18 mouse cellular contexts compared by ENCODE assay signal in the genomic region with DNA sequence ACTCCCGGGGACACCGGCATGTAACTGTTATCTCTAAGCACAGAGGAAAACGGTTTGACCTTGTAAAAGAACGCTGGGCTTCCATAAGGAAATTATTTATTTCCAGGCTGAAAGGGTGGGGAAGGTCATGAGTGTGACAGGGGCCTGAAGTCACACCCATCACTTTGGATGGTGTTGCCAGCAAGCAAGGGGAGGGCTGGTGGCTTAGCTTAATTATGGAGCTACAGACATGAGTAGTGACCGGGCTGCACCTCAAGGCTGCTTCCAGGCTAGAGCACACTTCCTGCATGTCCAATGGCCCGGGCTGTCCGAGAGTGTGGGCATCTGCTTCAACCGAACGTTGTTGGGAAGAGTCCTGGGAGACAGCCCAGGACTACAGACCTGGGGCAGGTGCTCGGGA.
DNase-seq lines count a peak whose midpoint lies in the region; ATAC-seq lines count a peak whose summit lies in the region.
"Had no signal": no experiment of that assay in that cellular context is flagged by ENCODE, and none has a peak within 500 bp of the region (broad histone marks: within the 10 kb centered on the region; RNA-seq: fewer than 3 reads in every experiment).

No protein-coding gene starts in this region.

- no peak overlapping the region for H3K4me3 ChIP-seq in heart, embryonic 12.5 days
- H3K4me3 ChIP-seq in liver, embryonic 11.5 days (ENCODE audit: low read depth, low read length) = no peak overlapping the region
- H3K4me3 ChIP-seq in heart, embryonic 16.5 days (ENCODE audit: low read length) = no peak overlapping the region
- no peak overlapping the region for H3K4me3 ChIP-seq in liver, embryonic 16.5 days (ENCODE audit: low read depth, low read length)
- H3K4me3 ChIP-seq: embryonic facial prominence, embryonic 15.5 days; limb, embryonic 12.5 days; neural tube, embryonic 15.5 days had no signal

- H3K36me3 ChIP-seq in heart, embryonic 12.5 days = no peaks in the 10 kb centered on the region
- H3K36me3 ChIP-seq in liver, embryonic 11.5 days (ENCODE audit: control insufficient read depth, insufficient read depth, low read length) = no peaks in the 10 kb centered on the region
- H3K36me3 ChIP-seq in heart, embryonic 16.5 days (ENCODE audit: control insufficient read depth, insufficient read depth) = no peaks in the 10 kb centered on the region
- H3K36me3 ChIP-seq in liver, embryonic 16.5 days (ENCODE audit: control insufficient read depth, insufficient read depth) = no peaks in the 10 kb centered on the region
- H3K36me3 ChIP-seq: embryonic facial prominence, embryonic 15.5 days; limb, embryonic 12.5 days; neural tube, embryonic 15.5 days had no signal

- no peaks in the 10 kb centered on the region for H3K9me3 ChIP-seq in heart, embryonic 12.5 days (replicated peaks)
- no peaks in the 10 kb centered on the region for H3K9me3 ChIP-seq in liver, embryonic 11.5 days (ENCODE audit: control insufficient read depth, low read length)
- H3K9me3 ChIP-seq in heart, embryonic 16.5 days (replicated peaks; ENCODE audit: control insufficient read depth, low read length) = no peaks in the 10 kb centered on the region
- no peaks in the 10 kb centered on the region for H3K9me3 ChIP-seq in liver, embryonic 16.5 days (replicated peaks; ENCODE audit: control insufficient read depth, low read length)
- H3K9me3 ChIP-seq: embryonic facial prominence, embryonic 15.5 days; limb, embryonic 12.5 days; neural tube, embryonic 15.5 days had no signal

- 52% methylated on average over 10 of the region's 10 CpGs for WGBS in heart, embryonic 12.5 days
- WGBS in liver, embryonic 11.5 days = 73% methylated on average over 10 of the region's 10 CpGs
- WGBS in heart, embryonic 16.5 days = 52% methylated on average over 10 of the region's 10 CpGs
- 71% methylated on average over 10 of the region's 10 CpGs for WGBS in liver, embryonic 16.5 days (ENCODE audit: insufficient replicate concordance)

- H3K4me2 ChIP-seq in heart, embryonic 12.5 days = no peak overlapping the region
- H3K4me2 ChIP-seq in liver, embryonic 11.5 days = no peak overlapping the region
- no peak overlapping the region for H3K4me2 ChIP-seq in heart, embryonic 16.5 days (ENCODE audit: low read depth, low read length)
- no peak overlapping the region for H3K4me2 ChIP-seq in liver, embryonic 16.5 days (ENCODE audit: low read depth, low read length)
- H3K4me2 ChIP-seq: embryonic facial prominence, embryonic 15.5 days; limb, embryonic 12.5 days; neural tube, embryonic 15.5 days had no signal

- intact Hi-C loops in heart, postnatal 36 days (cut with DNase I) = no loop called here

- peak overlapping the region; percentile 82 for H3K27ac ChIP-seq in heart, embryonic 12.5 days (ENCODE audit: poor library complexity, severe bottlenecking)
- H3K27ac ChIP-seq in liver, embryonic 11.5 days (ENCODE audit: low read depth, low read length) = peak overlapping the region; percentile 21; the same call in 1 of the 2 replicates
- peak overlapping the region; percentile 29; the same call in 1 of the 2 replicates for H3K27ac ChIP-seq in heart, embryonic 16.5 days (ENCODE audit: low read length)
- H3K27ac ChIP-seq in liver, embryonic 16.5 days (ENCODE audit: low read length) = peak overlapping the region; percentile 0; the same call in 1 of the 2 replicates
- H3K27ac ChIP-seq: embryonic facial prominence, embryonic 15.5 days; limb, embryonic 12.5 days; neural tube, embryonic 15.5 days had no signal

- DNase-seq in heart, postnatal 36 days = no peak
- no peak for DNase-seq in liver, embryonic 11.5 days (ENCODE audit: low spot score)
- DNase-seq in liver = no peak
- no peak for DNase-seq in right cerebral cortex, postnatal 10 days (ENCODE audit: low spot score in 2 of 2)
- DNase-seq: cerebellum, adult 11-12 months; gastrocnemius, postnatal 10 days; layer of hippocampus, postnatal 36 days; retina, postnatal 1 day; spleen, adult 18-20 months; thymus, postnatal 36 days had no signal

- no peak overlapping the region for H3K9ac ChIP-seq in heart, embryonic 12.5 days
- no peak overlapping the region for H3K9ac ChIP-seq in liver, embryonic 11.5 days (ENCODE audit: low read depth, low read length)
- H3K9ac ChIP-seq in heart, embryonic 16.5 days (ENCODE audit: low read length) = no peak overlapping the region; the same call in 1 of the 2 replicates
- H3K9ac ChIP-seq in liver, embryonic 16.5 days (ENCODE audit: low read depth, low read length) = peak overlapping the region; percentile 65
- H3K9ac ChIP-seq: embryonic facial prominence, embryonic 15.5 days; limb, embryonic 12.5 days; neural tube, embryonic 15.5 days had no signal

- peaks cover 50% of the 10 kb centered on the region for H3K4me1 ChIP-seq in heart, embryonic 12.5 days (replicated peaks)
- H3K4me1 ChIP-seq in liver, embryonic 11.5 days (replicated peaks; ENCODE audit: control insufficient read depth, insufficient read depth, low read length) = peaks cover 46% of the 10 kb centered on the region
- peaks cover 30% of the 10 kb centered on the region for H3K4me1 ChIP-seq in heart, embryonic 16.5 days (ENCODE audit: control insufficient read depth, insufficient read depth, low read length)
- H3K4me1 ChIP-seq in liver, embryonic 16.5 days (ENCODE audit: control insufficient read depth, low read depth, low read length) = peaks cover 55% of the 10 kb centered on the region

- H3K27me3 ChIP-seq in heart, embryonic 12.5 days (replicated peaks) = no peaks in the 10 kb centered on the region
- no peaks in the 10 kb centered on the region for H3K27me3 ChIP-seq in liver, embryonic 11.5 days (replicated peaks; ENCODE audit: control insufficient read depth, insufficient read depth, low read length)
- H3K27me3 ChIP-seq in heart, embryonic 16.5 days (ENCODE audit: control insufficient read depth, insufficient read depth, low read length) = no peaks in the 10 kb centered on the region
- H3K27me3 ChIP-seq in liver, embryonic 16.5 days (ENCODE audit: control insufficient read depth, insufficient read depth, low read depth, low read length) = no peaks in the 10 kb centered on the region
- H3K27me3 ChIP-seq: embryonic facial prominence, embryonic 15.5 days; limb, embryonic 12.5 days; neural tube, embryonic 15.5 days had no signal

- ATAC-seq in heart, embryonic 12.5 days (ENCODE audit: insufficient number of reproducible peaks, low FRiP score) = no peak
- ATAC-seq in liver, embryonic 11.5 days (replicated peaks; ENCODE audit: low FRiP score) = no peak
- ATAC-seq in heart, embryonic 16.5 days (replicated peaks; ENCODE audit: extremely low read depth, insufficient read depth, low FRiP score) = no peak; the same call in 1 of the 2 replicates
- ATAC-seq in liver, embryonic 16.5 days (ENCODE audit: low read depth) = no peak
- ATAC-seq: CD4-positive, CD25-positive, alpha-beta regulatory T cell, adult 4 months; forebrain, embryonic 16.5 days had no signal

Comparison
In these comparisons a context has a peak if more than half of its experiments do, and no peak if none do; other contexts are left out.
1. H3K27ac ChIP-seq: peak in every context shown above with its lines; median percentile 82 in heart, embryonic 12.5 days; 29 in heart, embryonic 16.5 days; 21 in liver, embryonic 11.5 days; 0 in liver, embryonic 16.5 days.